Mouse (Mus musculus) left cerebral cortex, adult 6 months (tissue): ENCODE measurements around the gene Pvr. TPM values are rescaled to one million over a fixed set of nuclear protein-coding genes. Genes with fewer than 3 reads are reported as not detected.

Experiments used
- long read RNA-seq, 2 experiments: library from polyadenylated mRNA; unstranded; transcript quantifications; one replicate each; pipeline ENCODE4 v2.0.0; 2019 to 2020
- polyA plus RNA-seq: library from polyadenylated mRNA; unstranded; fragments of <200 nt; fragmentation: Nextera tagmentation; gene quantifications from 2 replicates; pipeline ENCODE4 v1.2.3, GENCODE M21; 2021

Pvr gene
- 1.2 and 1.4 TPM in 2 replicates for polyA plus RNA-seq
- long read RNA-seq, experiment 1, partial matches to known transcripts: 1 of 5 reads
- long read RNA-seq, experiment 1, other reads (novel, unspliced or antisense): 0 of 5 reads
- long read RNA-seq, experiment 2, partial matches to known transcripts: 0 of 2 reads
- long read RNA-seq, experiment 2, other reads (novel, unspliced or antisense): 0 of 2 reads

GRCm38 (mm10) chr7:19920506-19921261 is at the start of gene Pvr:
TSS of gene Pvr (minus strand) at chr7:19921160.

DNA sequence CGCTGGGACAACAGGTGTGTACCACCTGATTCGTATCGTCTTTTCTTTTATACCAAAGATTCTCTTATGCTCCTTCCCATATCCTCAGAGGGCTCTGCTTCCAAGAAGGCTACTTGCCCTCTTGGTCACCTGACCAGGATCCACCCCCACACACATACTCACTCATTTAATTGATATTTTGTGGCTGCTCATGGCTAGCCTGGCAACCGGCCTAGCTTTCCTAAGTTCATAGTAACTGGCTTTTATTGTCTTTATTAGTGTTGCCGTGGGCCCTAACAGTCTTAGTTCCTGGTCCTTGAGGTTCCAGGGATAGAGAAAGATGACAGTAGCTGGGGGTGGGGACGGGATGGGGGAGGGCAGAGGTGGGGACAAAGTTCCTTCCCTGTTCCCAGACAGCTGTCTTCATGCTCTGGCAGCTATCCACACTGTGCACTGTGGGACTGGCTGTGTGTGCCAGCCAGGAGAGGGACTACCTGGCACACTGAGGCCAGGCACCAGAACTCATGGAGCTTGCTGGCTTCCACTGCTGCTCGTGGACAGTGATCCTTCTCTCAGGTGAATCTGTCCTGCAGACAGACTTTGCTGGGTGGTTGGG is 44.1 kb upstream of the Pvr start, which contains the start of gene Ceacam20:
Ceacam20 (plus strand) TSS at position 428 of the 595 bp plus-strand sequence.

GRCm38 (mm10) chr7:19950589-19950988 is 29.6 kb upstream of the Pvr start, which contains the start of gene Igsf23:
TSS of gene Igsf23 (minus strand) at chr7:19950756.

GRCm38 (mm10) chr7:19887849-19888248 is 33.1 kb downstream of the Pvr start, which contains the start of gene Ceacam19:
TSS of gene Ceacam19 (minus strand) at chr7:19887965.

DNA sequence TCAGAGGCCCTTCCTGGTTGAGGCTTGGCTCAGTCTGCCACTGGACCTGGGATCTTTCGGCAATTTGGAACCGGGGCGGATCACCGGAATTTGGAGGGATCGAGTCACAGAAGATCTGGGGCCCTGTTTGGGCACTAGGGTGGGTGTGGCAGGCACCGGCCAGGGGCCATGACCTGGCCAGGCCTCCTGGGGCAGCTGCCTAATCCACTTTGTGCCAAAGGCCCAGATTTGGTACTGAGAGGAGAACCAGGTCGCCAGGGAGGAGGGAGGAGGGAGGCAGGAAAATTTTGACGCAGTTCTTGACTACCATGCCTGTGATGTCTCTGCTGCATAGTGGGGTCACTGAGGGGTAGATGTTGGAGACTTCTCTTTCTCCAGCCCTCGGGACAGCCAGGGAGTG is 59.8 kb downstream of the Pvr start, which contains the start of gene Ceacam16:
Ceacam16 (minus strand) TSS at position 101 of the 400 bp plus-strand sequence.

Other genes starting within 250 kb of the Pvr start
- gene Apoc2, start 243.2 kb downstream of the Pvr start, polyA plus RNA-seq: not detected in 2 replicates
- gene Gm44805, start 239.7 kb downstream of the Pvr start, polyA plus RNA-seq: not detected in 2 replicates
- gene Apoc4, start 239.7 kb downstream of the Pvr start, polyA plus RNA-seq: not detected in 2 replicates
- 1.7 and 5.7 TPM in 2 replicates for gene Apoc1, start 228.5 kb downstream of the Pvr start, polyA plus RNA-seq
- 7,501 and 8,830 TPM in 2 replicates for gene Apoe, start 222.0 kb downstream of the Pvr start, polyA plus RNA-seq
- 148 and 163 TPM in 2 replicates for gene Tomm40, start 205.7 kb downstream of the Pvr start, polyA plus RNA-seq
- 5.5 and 5.7 TPM in 2 replicates for gene Nectin2, start 170.7 kb downstream of the Pvr start, polyA plus RNA-seq
- 6.3 and 14.9 TPM in 2 replicates for gene Bcam, start 150.1 kb downstream of the Pvr start, polyA plus RNA-seq
- gene Cblc, start 124.4 kb downstream of the Pvr start, polyA plus RNA-seq: 0.18 TPM in 1 of 2 replicates, not detected in the other
- gene Bcl3, start 98.4 kb downstream of the Pvr start, polyA plus RNA-seq: 0.25 and 0.68 TPM in 2 replicates
- 3.5 and 4.1 TPM in 2 replicates for gene Gm19345, start 69.2 kb downstream of the Pvr start, polyA plus RNA-seq
- gene Ceacam16, start 59.9 kb downstream of the Pvr start, polyA plus RNA-seq: 0.09 TPM in 1 of 2 replicates, not detected in the other
- not detected in 2 replicates for gene Ceacam19, start 33.2 kb downstream of the Pvr start, polyA plus RNA-seq
- gene Igsf23, start 29.6 kb upstream of the Pvr start, polyA plus RNA-seq: not detected in 2 replicates
- 0.13 TPM in 1 of 2 replicates, not detected in the other for gene Ceacam20, start 44.3 kb upstream of the Pvr start, polyA plus RNA-seq
- not detected in 2 replicates for gene Nlrp9b, start 70.3 kb upstream of the Pvr start, polyA plus RNA-seq
- gene Vmn1r91, start 178.5 kb upstream of the Pvr start, polyA plus RNA-seq: not detected in 2 replicates
- not detected in 2 replicates for gene Gm16442, start 201.4 kb upstream of the Pvr start, polyA plus RNA-seq
- gene Vmn1r93, start 217.9 kb upstream of the Pvr start, polyA plus RNA-seq: not detected in 2 replicates
- not detected in 2 replicates for gene Vmn1r94, start 247.2 kb upstream of the Pvr start, polyA plus RNA-seq